Mouse (Mus musculus) granulocyte monocyte progenitor cell, adult 5-6 weeks (primary cell): ENCODE data around the gene Etnppl. TPM values are rescaled to one million over a fixed set of nuclear protein-coding genes. Genes with fewer than 3 reads are reported as not detected.

ENCODE experiments used
- ATAC-seq: replicated peaks from 2 replicates; pipeline ENCODE4 v1.8.0; 2016; ENCODE audit warnings: mild to moderate bottlenecking, moderate TSS enrichment, inconsistent platforms; ENCODE audit not compliant: poor library complexity, severe bottlenecking
- total RNA-seq, 2 experiments: library from RNA; stranded (forward) in 1 of 2; stranded (reverse) in 1 of 2; fragments of 200-712, 200-1000 nt in 1 of 2; fragments of >200 nt in 1 of 2; fragmentation: Nextera tagmentation in 1 of 2; gene quantifications; 2 replicates each; pipeline ENCODE4 v1.2.3; 2014 to 2017

The Etnppl gene
- total RNA-seq, 2 experiments from 2014 or later, result not detected

GRCm38 (mm10) chr3:130671291-130671690, 54.0 kb downstream of the Etnppl start:
- no peak for ATAC-seq

- no peak for ATAC-seq
Observed at GRCm38 (mm10) chr3:130677671-130678460, 60.6 kb downstream of the Etnppl start.

GRCm38 (mm10) chr3:130681226-130681625, 64.0 kb downstream of the Etnppl start:
- no peak for ATAC-seq

- no peak for ATAC-seq
Observed at GRCm38 (mm10) chr3:130682183-130682582, 64.9 kb downstream of the Etnppl start.

GRCm38 (mm10) chr3:130683836-130684235, 66.6 kb downstream of the Etnppl start:
- no peak for ATAC-seq

GRCm38 (mm10) chr3:130684276-130685013, 67.2 kb downstream of the Etnppl start:
- no peak for ATAC-seq

GRCm38 (mm10) chr3:130685014-130685366, 67.7 kb downstream of the Etnppl start:
- ATAC-seq, result no peak

- no peak for ATAC-seq
Observed at GRCm38 (mm10) chr3:130687051-130687450, 69.8 kb downstream of the Etnppl start.

Other genes starting within 250 kb of the Etnppl start
- 261 and 276 TPM in 2 replicates for gene Ostc, start 92.0 kb downstream of the Etnppl start, total RNA-seq (2014; fragmentation: Nextera tagmentation)
- 302 and 356 TPM in 2 replicates for gene Ostc, start 92.0 kb downstream of the Etnppl start, total RNA-seq (2017)
- 2,558 and 2,686 TPM in 2 replicates for gene Rpl34, start 113.0 kb downstream of the Etnppl start, total RNA-seq (2014; fragmentation: Nextera tagmentation)
- gene Rpl34, start 113.0 kb downstream of the Etnppl start, total RNA-seq (2017), result 2,815 and 3,056 TPM in 2 replicates